Mouse (Mus musculus): ENCODE results near the gene Mtx3. TPM values are rescaled to one million over a fixed set of nuclear protein-coding genes. Genes with fewer than 3 reads are reported as not detected.

The Mtx3 gene
- polyA plus RNA-seq, 1 experiment from 2014 or later, result 4.1 TPM

DNA sequence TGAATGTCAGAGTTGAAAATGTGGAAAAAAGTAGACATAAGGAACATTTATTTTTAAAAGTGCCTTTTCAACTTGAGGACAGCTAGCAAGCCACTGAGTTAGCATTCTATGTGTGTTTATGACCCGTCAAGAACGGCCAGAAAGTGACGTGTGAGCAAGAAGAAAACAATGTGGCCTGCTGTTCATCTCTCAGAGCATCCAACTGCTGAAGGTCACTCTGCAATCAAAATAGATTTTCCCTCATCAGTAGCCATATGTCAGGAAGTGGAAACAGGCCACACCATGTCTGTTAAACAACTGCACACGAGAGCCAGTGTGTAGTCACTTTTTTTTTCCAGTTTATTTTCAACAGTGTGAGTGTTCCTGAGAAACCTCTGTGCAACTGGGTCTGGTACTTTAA, 35.0 kb downstream of the Mtx3 start:
- H3K27me3 ChIP-seq (replicated peaks; ENCODE audit: control insufficient read depth, insufficient read depth, low read length), result no peaks in the 10 kb centered on the region
- no peaks in the 10 kb centered on the region for H3K4me1 ChIP-seq (ENCODE audit: control insufficient read depth, insufficient read depth, low read length)
- H3K36me3 ChIP-seq (ENCODE audit: control insufficient read depth, insufficient read depth, low read length), result no peaks in the 10 kb centered on the region
- DNase-seq (ENCODE audit: low spot score) (no peak), ATAC-seq (ENCODE audit: low read depth) (no peak)
- H3K9me3 ChIP-seq (ENCODE audit: control insufficient read depth, low read length), result no peaks in the 10 kb centered on the region
- no peak overlapping the region for H3K4me3 ChIP-seq (ENCODE audit: low read depth, low read length)
- H3K9ac ChIP-seq (ENCODE audit: low read depth, low read length), result no peak overlapping the region
- 59% methylated on average over 4 of the region's 4 CpGs for WGBS
- H3K27ac ChIP-seq (replicated peaks; ENCODE audit: low read depth, low read length), result no peak overlapping the region
- H3K4me2 ChIP-seq (ENCODE audit: low read depth, low read length), result no peak overlapping the region

DNA sequence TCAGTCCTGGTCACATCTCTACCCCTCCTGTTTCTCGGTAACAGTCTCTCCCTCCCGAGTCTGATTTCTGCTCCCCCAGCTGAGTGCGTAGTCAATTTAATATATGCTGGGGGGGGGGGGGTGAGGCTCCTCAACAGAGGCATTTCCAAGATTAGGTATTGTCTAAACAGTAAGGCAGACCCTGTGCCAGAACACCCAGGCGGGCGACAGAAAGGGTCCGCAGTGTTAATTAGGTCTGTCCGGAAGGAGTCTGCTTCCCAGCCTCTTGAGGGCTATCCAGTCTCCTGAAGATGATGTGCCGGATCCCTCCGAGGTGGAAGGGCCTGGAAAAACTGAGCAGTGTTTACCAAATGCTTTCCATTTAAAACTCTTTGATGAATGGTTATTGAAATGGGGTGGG, 35.4 kb downstream of the Mtx3 start:
- Histone ChIP-seq H3K36me3 (ENCODE audit: control insufficient read depth, insufficient read depth, low read length) (no peaks in the 10 kb centered on the region), H3K4me3 (ENCODE audit: low read depth, low read length) (no peak overlapping the region), H3K4me1 (ENCODE audit: control insufficient read depth, insufficient read depth, low read length) (no peaks in the 10 kb centered on the region), H3K9ac (ENCODE audit: low read depth, low read length) (no peak overlapping the region), H3K27me3 (replicated peaks; ENCODE audit: control insufficient read depth, insufficient read depth, low read length) (no peaks in the 10 kb centered on the region), H3K4me2 (ENCODE audit: low read depth, low read length) (no peak overlapping the region), H3K27ac (replicated peaks; ENCODE audit: low read depth, low read length) (no peak overlapping the region), H3K9me3 (ENCODE audit: control insufficient read depth, low read length) (no peaks in the 10 kb centered on the region)
- no peak; the same call in 1 of the 2 replicates for ATAC-seq (ENCODE audit: low read depth)
- 58% methylated on average over 9 of the region's 9 CpGs for WGBS
- no peak for DNase-seq (ENCODE audit: low spot score)

DNA sequence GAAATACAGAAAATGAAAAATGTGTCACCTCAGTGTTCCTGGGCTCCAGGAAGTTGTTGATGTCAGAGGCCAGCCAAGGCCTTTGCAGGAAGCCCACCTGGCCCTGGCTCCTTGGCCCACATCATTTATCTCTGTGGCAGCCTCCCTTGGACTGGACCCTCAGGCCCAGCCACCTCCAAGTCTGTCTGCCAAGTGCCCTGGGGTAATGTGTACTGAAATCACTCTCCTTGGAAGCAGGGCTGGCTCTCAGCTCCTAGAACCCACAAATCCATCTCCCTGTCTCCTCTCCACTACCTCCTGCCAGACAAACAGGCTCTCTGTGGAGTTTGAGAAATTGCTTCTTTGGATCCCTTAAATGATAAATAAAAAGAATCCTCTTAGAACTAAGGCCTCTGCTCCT, 36.0 kb downstream of the Mtx3 start:
- no peaks in the 10 kb centered on the region for H3K36me3 ChIP-seq (ENCODE audit: control insufficient read depth, insufficient read depth, low read length)
- no peak for ATAC-seq (ENCODE audit: low read depth)
- no peak overlapping the region for H3K9ac ChIP-seq (ENCODE audit: low read depth, low read length)
- no peaks in the 10 kb centered on the region for H3K4me1 ChIP-seq (ENCODE audit: control insufficient read depth, insufficient read depth, low read length)
- H3K4me3 ChIP-seq (ENCODE audit: low read depth, low read length), result no peak overlapping the region
- no peaks in the 10 kb centered on the region for H3K27me3 ChIP-seq (replicated peaks; ENCODE audit: control insufficient read depth, insufficient read depth, low read length)
- DNase-seq (ENCODE audit: low spot score), result no peak
- H3K9me3 ChIP-seq (ENCODE audit: control insufficient read depth, low read length), result no peaks in the 10 kb centered on the region
- no peak overlapping the region for H3K27ac ChIP-seq (replicated peaks; ENCODE audit: low read depth, low read length)
- H3K4me2 ChIP-seq (ENCODE audit: low read depth, low read length), result no peak overlapping the region

DNA sequence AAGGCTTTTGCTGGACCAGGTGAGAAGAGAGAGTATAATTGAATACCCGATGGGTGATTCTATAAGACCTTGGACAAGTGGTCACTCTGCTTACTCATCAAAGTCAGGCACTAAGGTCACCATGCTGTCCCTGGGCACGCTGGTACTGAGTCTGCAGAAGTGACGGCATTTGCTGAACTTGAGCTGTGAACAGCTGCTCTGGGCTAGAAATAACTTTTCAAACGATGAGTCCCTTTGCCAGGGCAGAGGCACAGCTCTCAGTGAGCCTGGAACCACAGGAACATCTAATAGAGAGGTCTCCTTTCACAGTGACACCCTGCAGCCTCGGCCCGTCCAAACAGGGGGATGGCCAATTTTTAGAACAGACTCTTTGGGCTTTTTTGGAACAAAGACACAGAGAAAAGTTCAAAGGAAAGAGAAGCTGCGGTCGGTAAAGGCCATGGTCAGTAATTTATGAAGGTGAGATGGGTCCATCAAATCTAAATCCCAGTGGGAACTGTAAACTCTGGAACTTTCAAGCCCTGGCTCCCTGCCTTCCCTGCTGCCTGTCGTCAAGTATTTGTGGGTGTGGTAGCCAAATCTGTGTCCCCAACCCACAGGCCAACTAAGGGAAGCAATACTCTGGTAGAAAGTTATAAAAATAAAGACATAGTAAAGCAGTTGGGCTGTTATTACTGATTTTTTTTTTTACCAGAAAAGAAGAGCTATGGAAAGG, 37.9 kb downstream of the Mtx3 start:
- Histone ChIP-seq H3K4me3 (ENCODE audit: low read depth, low read length) (no peak overlapping the region), H3K27ac (replicated peaks; ENCODE audit: low read depth, low read length) (no peak overlapping the region), H3K9me3 (ENCODE audit: control insufficient read depth, low read length) (no peaks in the 10 kb centered on the region), H3K36me3 (ENCODE audit: control insufficient read depth, insufficient read depth, low read length) (no peaks in the 10 kb centered on the region), H3K9ac (ENCODE audit: low read depth, low read length) (no peak overlapping the region), H3K4me2 (ENCODE audit: low read depth, low read length) (no peak overlapping the region), H3K4me1 (ENCODE audit: control insufficient read depth, insufficient read depth, low read length) (no peaks in the 10 kb centered on the region), H3K27me3 (replicated peaks; ENCODE audit: control insufficient read depth, insufficient read depth, low read length) (no peaks in the 10 kb centered on the region)
- DNase-seq (ENCODE audit: low spot score), result no peak
- 77% methylated on average over 9 of the region's 9 CpGs for WGBS
- ATAC-seq (ENCODE audit: low read depth), result no peak

DNA sequence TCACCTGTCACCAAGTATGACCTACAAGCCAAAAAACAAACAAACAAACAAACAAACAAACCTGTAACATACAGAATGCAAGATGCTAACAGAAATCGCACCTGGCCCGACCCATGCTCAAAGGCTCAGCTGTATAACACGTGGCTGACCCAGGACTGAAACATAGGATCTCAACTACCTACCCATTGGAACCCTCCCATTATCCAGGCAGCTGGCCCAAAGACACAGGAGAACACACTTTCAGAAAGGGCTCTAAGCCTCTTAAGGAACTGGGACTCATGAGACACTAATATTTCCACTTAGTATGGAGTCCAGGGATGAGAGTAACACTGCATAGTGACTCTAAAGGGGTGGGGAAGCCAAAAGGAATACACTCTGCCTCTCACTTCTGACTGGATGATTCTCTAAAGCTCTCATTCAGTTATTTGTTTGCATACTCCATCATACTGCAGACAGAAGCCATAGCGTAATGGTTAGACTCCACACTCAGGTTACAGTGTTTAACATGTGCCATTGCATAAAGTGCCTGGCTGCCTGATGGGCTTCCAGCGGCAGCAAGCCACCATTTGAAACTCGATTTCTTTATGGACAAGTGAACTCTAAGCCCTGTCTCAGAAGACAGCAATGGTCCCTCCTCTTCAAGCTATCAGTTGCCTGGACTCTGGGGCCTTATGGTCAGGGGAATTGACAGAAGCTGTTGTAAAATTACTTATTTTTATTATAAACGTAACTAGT, 38.6 kb downstream of the Mtx3 start:
- no peak overlapping the region for H3K9ac ChIP-seq (ENCODE audit: low read depth, low read length)
- WGBS, result 86% methylated on average over 7 of the region's 7 CpGs
- no peak for DNase-seq (ENCODE audit: low spot score)
- H3K4me2 ChIP-seq (ENCODE audit: low read depth, low read length), result no peak overlapping the region
- H3K9me3 ChIP-seq (ENCODE audit: control insufficient read depth, low read length), result no peaks in the 10 kb centered on the region
- H3K4me3 ChIP-seq (ENCODE audit: low read depth, low read length), result no peak overlapping the region
- ATAC-seq (ENCODE audit: low read depth), result no peak
- H3K36me3 ChIP-seq (ENCODE audit: control insufficient read depth, insufficient read depth, low read length), result no peaks in the 10 kb centered on the region
- H3K27ac ChIP-seq (replicated peaks; ENCODE audit: low read depth, low read length), result no peak overlapping the region
- H3K27me3 ChIP-seq (replicated peaks; ENCODE audit: control insufficient read depth, insufficient read depth, low read length), result no peaks in the 10 kb centered on the region
- H3K4me1 ChIP-seq (ENCODE audit: control insufficient read depth, insufficient read depth, low read length), result no peaks in the 10 kb centered on the region

DNA sequence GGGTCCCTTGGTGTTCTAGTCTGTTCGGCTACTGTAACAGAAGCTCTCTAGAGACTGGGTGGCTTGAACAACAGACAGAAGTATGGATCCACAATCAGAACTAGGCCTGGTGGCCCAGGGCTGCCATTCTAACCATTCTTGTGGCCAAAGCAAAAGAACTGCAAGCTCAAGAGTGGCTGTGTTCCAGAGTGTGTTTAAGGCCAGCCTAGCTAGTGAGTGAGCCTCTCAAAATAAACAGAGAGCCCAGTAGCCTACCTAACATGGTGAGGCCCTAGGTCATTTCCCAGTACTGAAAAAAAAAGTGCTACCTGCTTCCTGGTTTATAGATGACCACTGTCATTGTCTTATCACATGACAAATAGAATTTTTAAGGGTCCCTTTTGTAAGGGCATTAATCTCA, 39.6 kb downstream of the Mtx3 start:
- Histone ChIP-seq H3K9ac (ENCODE audit: low read depth, low read length) (no peak overlapping the region), H3K27ac (replicated peaks; ENCODE audit: low read depth, low read length) (no peak overlapping the region), H3K4me2 (ENCODE audit: low read depth, low read length) (no peak overlapping the region), H3K4me3 (ENCODE audit: low read depth, low read length) (no peak overlapping the region), H3K4me1 (ENCODE audit: control insufficient read depth, insufficient read depth, low read length) (no peaks in the 10 kb centered on the region), H3K27me3 (replicated peaks; ENCODE audit: control insufficient read depth, insufficient read depth, low read length) (no peaks in the 10 kb centered on the region), H3K9me3 (ENCODE audit: control insufficient read depth, low read length) (no peaks in the 10 kb centered on the region), H3K36me3 (ENCODE audit: control insufficient read depth, insufficient read depth, low read length) (no peaks in the 10 kb centered on the region)
- DNase-seq (ENCODE audit: low spot score) (no peak), ATAC-seq (ENCODE audit: low read depth) (no peak)
- 80% methylated on average over 1 of the region's 1 CpGs for WGBS

DNA sequence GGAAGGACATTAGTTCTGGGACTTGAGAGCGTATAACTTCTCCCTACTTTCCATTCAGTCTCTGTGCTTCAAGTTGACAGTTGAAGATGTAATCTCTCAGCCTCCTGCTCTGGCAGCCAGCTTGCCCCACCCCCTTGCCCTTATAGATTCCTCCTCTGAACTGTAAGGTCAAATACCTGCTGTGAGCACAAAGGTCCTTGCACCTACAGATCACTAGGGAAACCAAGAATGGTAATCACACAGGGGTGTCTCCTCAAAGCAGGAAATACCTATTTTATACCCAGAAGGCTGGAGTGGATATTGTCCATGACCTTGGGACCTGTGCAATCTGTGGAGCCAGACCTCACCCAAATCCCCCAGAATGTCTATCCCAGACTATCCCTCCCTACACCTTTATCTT, 40.4 kb downstream of the Mtx3 start:
- Histone ChIP-seq H3K4me2 (ENCODE audit: low read depth, low read length) (no peak overlapping the region), H3K9ac (ENCODE audit: low read depth, low read length) (no peak overlapping the region), H3K4me1 (ENCODE audit: control insufficient read depth, insufficient read depth, low read length) (no peaks in the 10 kb centered on the region), H3K27ac (replicated peaks; ENCODE audit: low read depth, low read length) (no peak overlapping the region), H3K9me3 (ENCODE audit: control insufficient read depth, low read length) (no peaks in the 10 kb centered on the region), H3K36me3 (ENCODE audit: control insufficient read depth, insufficient read depth, low read length) (no peaks in the 10 kb centered on the region), H3K27me3 (replicated peaks; ENCODE audit: control insufficient read depth, insufficient read depth, low read length) (no peaks in the 10 kb centered on the region), H3K4me3 (ENCODE audit: low read depth, low read length) (no peak overlapping the region)
- 89% methylated on average over 1 of the region's 1 CpGs for WGBS
- DNase-seq (ENCODE audit: low spot score) (no peak), ATAC-seq (ENCODE audit: low read depth) (no peak)

DNA sequence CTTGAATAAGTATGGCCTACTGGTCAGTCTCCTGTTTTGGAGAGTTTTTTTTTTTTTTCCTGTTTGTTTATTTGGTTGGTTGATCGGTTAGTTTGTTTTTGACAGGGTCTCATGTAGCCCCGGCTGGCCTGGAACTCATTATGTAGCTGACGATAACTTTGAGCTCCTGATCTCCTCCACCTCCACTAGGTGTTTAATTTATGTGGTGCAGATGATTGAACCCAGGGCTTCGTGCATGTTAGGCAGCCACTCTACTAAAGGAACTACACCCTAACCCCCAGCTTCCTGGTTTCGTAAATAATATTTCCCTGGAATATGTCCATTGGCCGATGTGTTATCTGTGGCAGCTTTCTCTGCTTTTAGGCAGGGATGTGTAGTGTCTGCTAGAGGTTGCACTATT, 54.5 kb downstream of the Mtx3 start:
- no peak overlapping the region for H3K4me2 ChIP-seq (ENCODE audit: low read depth, low read length)
- no peak overlapping the region for H3K9ac ChIP-seq (ENCODE audit: low read depth, low read length)
- no peaks in the 10 kb centered on the region for H3K36me3 ChIP-seq (ENCODE audit: control insufficient read depth, insufficient read depth, low read length)
- H3K4me3 ChIP-seq (ENCODE audit: low read depth, low read length), result no peak overlapping the region
- no peaks in the 10 kb centered on the region for H3K27me3 ChIP-seq (replicated peaks; ENCODE audit: control insufficient read depth, insufficient read depth, low read length)
- H3K9me3 ChIP-seq (ENCODE audit: control insufficient read depth, low read length), result no peaks in the 10 kb centered on the region
- WGBS, result 54% methylated on average over 6 of the region's 6 CpGs
- DNase-seq (ENCODE audit: low spot score) (no peak), ATAC-seq (ENCODE audit: low read depth) (no peak)
- no peak overlapping the region for H3K27ac ChIP-seq (replicated peaks; ENCODE audit: low read depth, low read length)
- H3K4me1 ChIP-seq (ENCODE audit: control insufficient read depth, insufficient read depth, low read length), result no peaks in the 10 kb centered on the region

DNA sequence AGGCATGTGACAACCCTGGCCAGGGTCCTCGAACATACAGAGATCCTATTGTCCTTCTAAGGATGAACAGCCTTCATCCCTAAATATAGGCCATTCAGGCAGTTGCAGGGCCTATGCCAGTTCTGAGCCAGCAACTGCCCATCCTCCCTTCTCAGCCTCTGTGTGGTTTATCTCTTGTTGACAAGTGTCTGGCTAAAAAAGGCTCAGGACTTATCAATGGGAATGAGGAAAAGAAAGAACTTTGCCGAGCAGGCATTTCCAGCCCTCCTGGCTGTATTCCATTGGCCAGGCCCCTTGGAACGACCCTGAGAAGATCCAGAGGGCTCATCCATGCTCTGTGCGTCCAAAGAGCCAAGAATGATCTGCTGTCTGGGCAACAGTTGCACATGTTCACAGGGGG, 58.7 kb downstream of the Mtx3 start:
- DNase-seq (ENCODE audit: low spot score) (no peak), ATAC-seq (ENCODE audit: low read depth) (no peak)
- no peaks in the 10 kb centered on the region for H3K4me1 ChIP-seq (ENCODE audit: control insufficient read depth, insufficient read depth, low read length)
- 66% methylated on average over 4 of the region's 4 CpGs for WGBS
- H3K4me3 ChIP-seq (ENCODE audit: low read depth, low read length), result no peak overlapping the region
- H3K36me3 ChIP-seq (ENCODE audit: control insufficient read depth, insufficient read depth, low read length), result no peaks in the 10 kb centered on the region
- no peaks in the 10 kb centered on the region for H3K9me3 ChIP-seq (ENCODE audit: control insufficient read depth, low read length)
- H3K4me2 ChIP-seq (ENCODE audit: low read depth, low read length), result no peak overlapping the region
- H3K27ac ChIP-seq (replicated peaks; ENCODE audit: low read depth, low read length), result no peak overlapping the region
- no peak overlapping the region for H3K9ac ChIP-seq (ENCODE audit: low read depth, low read length)
- H3K27me3 ChIP-seq (replicated peaks; ENCODE audit: control insufficient read depth, insufficient read depth, low read length), result no peaks in the 10 kb centered on the region
